Mouse (Mus musculus) monocyte, adult 2 months (primary cell): ENCODE measurements around the gene Il33.

ENCODE experiments used
- DNase-seq, 2 experiments: peaks; one replicate each; pipeline ENCODE4 v3.0.0; 2022; ENCODE audit warnings: low spot score in 2 of 2, low read depth in 1 of 2

Il33 gene

GRCm38 (mm10) chr19:29924638-29925258, at the start of gene Il33:
Gene Il33, plus strand, starts transcription at chr19:29925114.
- no peak for DNase-seq

- DNase-seq, result no peak
These were observed 47.3 kb upstream of the Il33 start for GRCm38 (mm10) chr19:29877422-29878291.

- no peak for DNase-seq
These were observed 45.9 kb upstream of the Il33 start for GRCm38 (mm10) chr19:29878896-29879504.

GRCm38 (mm10) chr19:29880918-29881317, 44.0 kb upstream of the Il33 start:
- DNase-seq, result no peak

GRCm38 (mm10) chr19:29882696-29883095, 42.2 kb upstream of the Il33 start:
- DNase-seq, result no peak

GRCm38 (mm10) chr19:29885548-29885947, 39.4 kb upstream of the Il33 start:
- no peak for DNase-seq

GRCm38 (mm10) chr19:29887476-29887875, 37.4 kb upstream of the Il33 start:
- DNase-seq, result no peak

GRCm38 (mm10) chr19:29888946-29889345, 36.0 kb upstream of the Il33 start:
- DNase-seq, result no peak

GRCm38 (mm10) chr19:29891981-29892380, 32.9 kb upstream of the Il33 start:
- no peak for DNase-seq

GRCm38 (mm10) chr19:29892786-29893185, 32.1 kb upstream of the Il33 start:
- DNase-seq, result no peak

GRCm38 (mm10) chr19:29893718-29894273, 31.1 kb upstream of the Il33 start:
- no peak for DNase-seq

- no peak for DNase-seq
These were observed 30.5 kb upstream of the Il33 start for GRCm38 (mm10) chr19:29894381-29894780.

- no peak for DNase-seq
These were observed 29.9 kb upstream of the Il33 start for GRCm38 (mm10) chr19:29895047-29895446.

- no peak for DNase-seq
These were observed 24.6 kb upstream of the Il33 start for GRCm38 (mm10) chr19:29900318-29900717.

GRCm38 (mm10) chr19:29902343-29903070, 22.4 kb upstream of the Il33 start:
- DNase-seq, result no peak

- no peak for DNase-seq
These were observed 19.0 kb upstream of the Il33 start for GRCm38 (mm10) chr19:29905896-29906295.

- no peak for DNase-seq
These were observed 15.7 kb upstream of the Il33 start for GRCm38 (mm10) chr19:29909166-29909565.

- no peak for DNase-seq
These were observed 13.0 kb upstream of the Il33 start for GRCm38 (mm10) chr19:29911919-29912318.

GRCm38 (mm10) chr19:29917421-29917820, 7.5 kb upstream of the Il33 start:
- DNase-seq, result no peak

GRCm38 (mm10) chr19:29926101-29926755, 1.3 kb downstream of the Il33 start:
- no peak for DNase-seq

- no peak for DNase-seq
These were observed 5.4 kb downstream of the Il33 start for GRCm38 (mm10) chr19:29930296-29930695.
